Mouse (Mus musculus) E14TG2a.4 (cell line): ENCODE measurements around the gene Dscaml1.

Source experiments
- CTCF ChIP-seq: conservative IDR thresholded peaks from 2 replicates; pipeline ENCODE4 v1.5.1; 2014; ENCODE audit warnings: low read length
- NANOG ChIP-seq: IDR thresholded peaks from 2 replicates; pipeline ENCODE4 v1.6.1; 2014; ENCODE audit warnings: borderline replicate concordance, low read length, mixed read lengths

DNA sequence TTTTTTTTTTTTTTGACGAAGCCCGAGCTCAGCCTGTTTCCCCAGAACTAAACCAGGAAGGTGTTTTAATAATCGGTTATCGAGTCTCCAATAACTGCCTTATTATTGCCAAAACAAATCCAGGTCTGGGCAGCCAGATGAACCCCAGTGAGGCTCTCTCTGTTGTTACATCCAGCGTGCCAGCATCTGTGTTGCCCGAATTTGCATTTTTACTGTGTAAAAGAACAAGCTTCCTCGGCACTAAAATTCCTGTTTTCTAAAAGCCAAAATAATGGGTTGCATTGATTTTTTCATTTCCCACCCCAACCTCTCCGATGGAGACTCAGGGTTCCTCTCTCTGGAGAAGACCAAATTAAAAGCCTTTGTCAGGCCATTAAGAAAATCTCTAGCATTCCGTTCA, 6.7 kb downstream of the Dscaml1 start:
- TF ChIP-seq CTCF (no peak), NANOG (no peak)
